Mouse (Mus musculus) lung, adult 18-20 months (tissue): ENCODE results near the gene Dgke.
"Not testable (repeated sequence)": the region's sequence is repeated elsewhere in the genome, so short reads cannot be mapped to it uniquely, and the experiment has no call there.

Source experiments
- DNase-seq, 2 experiments: peaks; one replicate each; pipeline ENCODE4 v3.0.0; 2022; ENCODE audit warnings: mixed read lengths in 2 of 2

The Dgke gene

DNA sequence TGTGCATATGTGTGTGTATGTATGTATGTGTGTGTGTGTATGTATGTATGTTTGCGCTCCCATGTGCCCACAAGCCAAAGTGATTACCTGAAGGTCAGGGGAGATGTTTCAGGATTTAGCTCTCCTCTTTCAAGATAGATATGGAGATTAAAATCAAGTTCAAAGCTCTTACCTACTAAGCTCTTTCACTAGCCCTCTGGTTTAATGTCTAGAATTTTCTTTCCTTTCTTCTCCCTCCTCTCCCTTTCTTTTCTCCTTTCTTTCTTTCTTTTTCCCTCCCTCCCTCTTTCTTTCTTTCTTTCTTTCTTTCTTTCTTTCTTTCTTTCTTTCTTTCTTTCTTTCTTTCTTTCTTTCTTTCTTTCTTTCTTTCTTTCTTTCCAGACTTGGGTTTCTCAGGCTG lies at the start of gene Dgke:
TSS of gene Dgke (minus strand) at position 101 of the 400 bp plus-strand sequence.
- DNase-seq, result no peak

- DNase-seq, result no peak
Observed at GRCm38 (mm10) chr11:89107180-89107807, 40.6 kb upstream of the Dgke start.

- no peak for DNase-seq
Observed at GRCm38 (mm10) chr11:89105823-89106222, 39.2 kb upstream of the Dgke start.

- DNase-seq, result no peak
Observed at GRCm38 (mm10) chr11:89105211-89105610, 38.6 kb upstream of the Dgke start.

- no peak for DNase-seq
Observed at GRCm38 (mm10) chr11:89103166-89103565, 36.5 kb upstream of the Dgke start.

DNA sequence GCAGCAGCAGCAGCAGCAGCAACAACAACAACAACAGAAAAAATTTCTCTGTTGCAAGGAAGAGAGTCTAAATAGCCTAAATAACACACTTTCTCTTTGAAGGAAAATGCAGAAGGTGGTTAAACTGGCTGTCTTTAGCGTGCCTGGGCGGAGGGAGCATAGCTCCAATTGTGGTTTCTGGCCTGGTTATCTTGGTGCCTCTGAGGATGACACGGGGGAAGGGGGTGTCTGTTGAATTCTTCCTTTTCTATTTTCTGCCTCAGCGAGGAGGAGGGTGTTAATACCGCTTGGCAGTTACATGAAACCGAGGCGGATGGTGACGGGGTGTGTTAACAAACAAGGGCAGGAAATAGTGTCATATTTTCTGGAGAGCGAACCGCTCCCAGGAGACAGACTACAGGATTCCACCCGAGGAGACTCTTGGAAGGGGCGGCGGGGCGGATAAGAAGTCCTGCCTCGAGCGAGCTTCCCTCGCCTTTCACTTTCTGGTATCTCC lies 34.2 kb upstream of the Dgke start:
- peak; percentile 34 to 45 for DNase-seq

GRCm38 (mm10) chr11:89100403-89100802 lies 33.8 kb upstream of the Dgke start:
- peak; percentile 82 to 86 for DNase-seq

GRCm38 (mm10) chr11:89098930-89099329 lies 32.3 kb upstream of the Dgke start:
- DNase-seq, result no peak

- no peak for DNase-seq
Observed at GRCm38 (mm10) chr11:89098083-89098835, 31.6 kb upstream of the Dgke start.

DNA sequence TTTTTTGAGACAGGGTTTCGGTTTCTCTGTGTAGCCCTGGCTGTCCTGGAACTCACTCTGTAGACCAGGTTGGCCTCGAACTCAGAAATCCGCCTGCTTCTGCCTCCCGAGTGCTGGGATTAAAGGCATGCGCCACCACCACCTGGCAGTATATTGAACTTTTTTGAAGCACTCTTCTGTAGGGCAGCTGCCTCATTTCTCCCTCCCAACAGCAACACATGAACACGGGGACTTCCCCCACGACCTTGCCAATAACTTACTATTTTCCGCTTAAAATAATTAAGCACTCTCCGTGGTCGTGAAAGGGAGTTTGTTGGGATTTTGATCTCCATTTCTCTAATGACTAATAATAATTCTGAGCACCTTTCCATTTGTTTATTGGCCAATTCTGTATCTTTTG lies 30.6 kb upstream of the Dgke start:
- DNase-seq, result not testable (repeated sequence)

DNA sequence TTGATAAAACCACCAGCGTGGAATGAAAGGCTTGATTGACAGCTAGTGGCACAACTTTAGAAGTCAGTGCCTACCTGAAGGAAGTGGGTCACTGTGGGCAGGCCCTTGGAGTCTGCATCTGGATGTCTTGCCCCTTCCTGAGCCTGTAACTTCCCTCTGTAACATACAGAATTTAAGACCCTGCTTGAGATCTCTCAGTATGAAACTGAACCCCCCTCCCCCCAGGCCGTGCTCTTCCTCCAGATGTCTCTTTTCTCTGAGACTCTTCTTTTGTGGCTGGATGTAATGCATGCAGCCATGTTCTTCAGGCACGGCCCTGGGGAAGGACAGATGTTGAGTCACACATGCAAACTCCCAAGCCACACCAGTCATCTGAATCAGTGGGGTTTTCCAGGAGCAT lies 28.7 kb upstream of the Dgke start:
- DNase-seq, result no peak

- DNase-seq, result peak; percentile 41 to 58
Observed at GRCm38 (mm10) chr11:89092714-89093113, 26.1 kb upstream of the Dgke start.

- DNase-seq, result not testable (repeated sequence)
Observed at GRCm38 (mm10) chr11:89090359-89090758, 23.7 kb upstream of the Dgke start.

GRCm38 (mm10) chr11:89088754-89089153 lies 22.1 kb upstream of the Dgke start:
- DNase-seq, result no peak

DNA sequence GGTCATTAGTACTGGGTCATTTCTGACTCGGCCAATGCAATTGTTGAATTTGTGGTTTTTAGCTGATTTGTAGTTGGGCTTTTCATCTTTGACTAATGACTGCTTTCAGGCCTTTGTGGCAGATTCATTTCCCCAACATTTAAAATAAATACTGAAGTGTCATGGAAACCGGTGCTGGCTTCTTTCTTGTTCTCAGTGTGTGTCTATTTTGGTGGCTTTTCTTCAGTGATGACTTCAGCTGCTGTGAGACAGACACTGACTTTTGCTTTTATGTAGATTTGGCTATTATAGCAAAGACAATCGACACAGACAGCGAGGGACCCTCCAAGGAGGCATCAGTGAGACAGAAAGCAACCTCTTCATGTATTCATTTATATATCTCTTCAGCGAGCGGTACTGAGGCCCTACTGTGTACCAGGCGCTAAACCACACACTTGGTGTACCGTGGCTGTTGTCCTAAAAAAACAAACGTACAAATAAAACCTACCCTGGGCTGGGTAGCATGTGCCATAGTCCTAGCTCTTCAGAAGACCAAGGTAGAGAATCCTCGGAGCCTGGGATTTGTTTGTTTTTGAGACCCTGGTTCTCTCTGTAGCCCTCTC lies 19.7 kb upstream of the Dgke start:
- DNase-seq, result no peak

GRCm38 (mm10) chr11:89084601-89085000 lies 18.0 kb upstream of the Dgke start:
- DNase-seq, result peak in 1 of 2 experiments; percentile 42

DNA sequence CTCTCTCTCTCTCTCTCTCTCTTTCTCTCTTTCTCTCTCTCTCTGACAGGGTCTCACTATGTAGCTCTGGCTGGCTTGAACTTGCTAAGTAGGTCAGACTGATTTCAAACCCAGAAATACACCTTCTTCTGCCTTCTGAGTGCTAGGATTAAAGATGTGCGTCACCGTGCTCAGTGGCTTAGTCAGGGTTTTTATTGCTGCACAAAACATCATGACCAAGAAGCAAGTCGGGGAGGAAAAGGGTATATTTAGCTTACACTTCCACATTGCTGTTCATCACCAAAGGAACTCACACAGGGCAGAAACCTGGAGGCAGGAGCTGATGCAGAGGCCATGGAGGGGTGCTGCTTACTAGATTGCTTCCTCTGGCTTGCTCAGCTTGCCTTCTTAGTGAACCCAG lies 16.0 kb upstream of the Dgke start:
- DNase-seq, result not testable (repeated sequence)

DNA sequence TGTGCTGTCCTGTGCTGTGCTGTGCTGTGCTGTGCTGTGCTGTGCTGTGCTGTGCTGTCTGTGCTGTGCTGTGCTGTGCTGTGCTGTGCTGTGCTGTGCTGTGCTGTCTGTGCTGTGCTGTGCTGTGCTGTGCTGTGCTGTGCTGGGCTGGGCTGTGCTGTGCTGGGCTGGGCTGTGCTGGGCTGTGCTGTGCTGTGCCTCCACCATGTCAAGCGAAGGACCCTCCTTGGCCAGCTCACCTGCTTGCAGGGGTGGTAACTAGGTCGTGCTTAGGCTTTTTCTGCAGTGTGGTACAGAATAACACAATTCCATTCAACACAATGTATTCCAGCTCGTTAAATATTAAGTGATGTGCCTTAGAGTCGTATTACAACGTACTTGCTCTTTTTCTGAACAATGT lies 15.3 kb upstream of the Dgke start:
- not testable (repeated sequence) for DNase-seq

DNA sequence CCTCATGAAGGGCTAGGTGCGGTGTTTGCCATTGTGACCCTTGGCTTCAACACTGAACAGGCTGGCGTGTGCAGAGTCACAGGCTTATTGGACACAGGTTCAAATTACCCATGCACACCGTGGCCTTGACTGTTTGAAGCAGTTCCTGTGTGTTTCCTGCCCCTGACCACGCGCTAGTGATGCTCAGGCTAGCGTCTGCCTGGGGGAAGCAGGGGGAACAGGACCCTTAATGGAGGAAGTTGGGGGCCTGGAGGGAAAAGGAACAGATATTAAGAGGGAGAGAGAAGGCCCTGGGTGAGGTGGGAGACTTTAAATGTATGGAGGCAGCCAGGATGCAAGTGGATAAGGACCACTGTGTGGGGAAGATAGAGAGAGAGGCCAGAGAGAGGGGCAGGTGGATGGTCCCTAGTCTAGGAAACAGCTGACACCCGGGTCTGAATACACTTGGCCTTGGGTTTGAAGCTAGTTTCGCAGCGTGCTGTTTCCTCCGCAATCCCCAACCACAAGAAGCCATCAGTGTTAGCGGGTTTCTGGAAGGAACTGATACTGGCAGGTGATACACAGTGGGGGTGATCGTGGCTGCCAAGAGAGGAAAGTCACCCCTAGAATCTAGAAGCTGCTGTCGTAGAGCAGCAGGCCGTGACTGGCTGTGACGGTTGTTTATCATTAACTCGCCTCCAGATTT lies 12.5 kb upstream of the Dgke start:
- DNase-seq, result no peak

- no peak for DNase-seq
Observed at GRCm38 (mm10) chr11:89078305-89078704, 11.7 kb upstream of the Dgke start.

DNA sequence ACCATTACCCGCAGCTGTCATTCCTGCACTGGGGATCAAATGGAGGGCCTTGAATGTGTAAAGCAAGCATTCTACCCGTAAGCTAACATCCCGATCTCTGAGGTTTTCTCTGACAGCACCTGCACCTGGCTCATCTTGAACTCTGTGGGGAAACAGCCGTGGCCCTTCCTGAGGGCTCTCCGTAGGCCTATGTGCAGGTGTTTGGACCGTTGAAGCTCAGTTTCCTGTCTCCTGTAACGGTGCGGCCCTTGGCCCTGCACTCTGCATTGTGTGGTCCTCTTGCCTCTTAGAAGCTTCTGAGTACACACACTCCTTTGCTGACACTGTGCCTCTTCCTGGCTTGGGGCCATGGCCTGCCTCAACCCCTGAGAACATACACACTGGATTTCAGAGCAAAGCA lies 11.0 kb upstream of the Dgke start:
- DNase-seq, result no peak

DNA sequence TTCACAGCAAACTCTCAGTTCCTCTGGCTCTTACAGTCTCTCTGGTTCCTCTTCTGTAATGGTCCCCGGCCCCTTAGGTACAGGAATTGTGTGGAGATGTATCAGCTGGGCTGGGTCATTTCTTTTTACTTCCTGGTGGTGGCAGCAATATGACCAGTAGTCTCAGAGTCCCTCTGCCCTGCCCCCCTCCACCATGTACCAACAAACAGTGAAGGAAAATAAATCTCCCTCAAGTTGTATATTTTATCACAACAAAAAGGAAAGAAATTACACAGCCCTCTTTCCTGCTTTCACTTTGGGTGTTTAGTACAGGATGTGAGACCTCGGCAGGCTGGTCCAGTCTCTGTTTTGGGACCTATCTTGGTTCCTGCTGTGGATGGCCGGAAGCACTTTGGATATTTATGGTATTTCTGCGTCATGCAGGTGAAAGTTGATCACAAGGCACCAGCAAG lies 9.7 kb upstream of the Dgke start:
- DNase-seq, result no peak

GRCm38 (mm10) chr11:89074783-89075413 lies 8.2 kb upstream of the Dgke start:
- DNase-seq, result no peak
